Mouse (Mus musculus) CH12.LX (cell line): Measurements from ENCODE around the gene Tnni3.

Source experiments
- BHLHE40 ChIP-seq: IDR thresholded peaks from 2 replicates; pipeline ENCODE4 v1.6.1; 2011; ENCODE audit warnings: mild to moderate bottlenecking, low read depth, low read length, improper control_type of control experiment
- CTCF ChIP-seq, 2 experiments: IDR thresholded peaks in 1 of 2; conservative IDR thresholded peaks in 1 of 2; 2 replicates each; pipeline ENCODE4 v1.5.1; 2011 to 2012; ENCODE audit warnings: low read depth in 2 of 2, low read length in 2 of 2, improper control_type of control experiment in 1 of 2, inconsistent platforms in 1 of 2, mild to moderate bottlenecking in 1 of 2, moderate library complexity in 1 of 2
- E2F4 ChIP-seq: IDR thresholded peaks from 2 replicates; pipeline ENCODE4 v1.6.1; 2011; ENCODE audit warnings: low read depth, low read length, improper control_type of control experiment; ENCODE audit not compliant: insufficient replicate concordance
- EP300 ChIP-seq: IDR thresholded peaks from 2 replicates; pipeline ENCODE4 v1.6.1; 2011; ENCODE audit warnings: low read length, improper control_type of control experiment
- ETS1 ChIP-seq: conservative IDR thresholded peaks from 2 replicates; pipeline ENCODE4 v1.6.1; 2012; ENCODE audit warnings: low read depth, mild to moderate bottlenecking, inconsistent platforms, low read length, improper control_type of control experiment, moderate library complexity
- JUND ChIP-seq: conservative IDR thresholded peaks from 2 replicates; pipeline ENCODE4 v1.6.1; 2011; ENCODE audit warnings: low read depth, low read length, improper control_type of control experiment
- MAX ChIP-seq: IDR thresholded peaks from 2 replicates; pipeline ENCODE4 v1.6.1; 2011; ENCODE audit warnings: low read length, improper control_type of control experiment
- MAZ ChIP-seq: IDR thresholded peaks from 2 replicates; pipeline ENCODE4 v1.6.1; 2012; ENCODE audit warnings: low read depth, mild to moderate bottlenecking, inconsistent platforms, low read length, improper control_type of control experiment, moderate library complexity
- MEF2A ChIP-seq: IDR thresholded peaks from 2 replicates; pipeline ENCODE4 v1.6.1; 2014; ENCODE audit warnings: low read depth, mild to moderate bottlenecking, inconsistent platforms, low read length, improper control_type of control experiment, borderline replicate concordance
- PAX5 ChIP-seq: IDR thresholded peaks from 2 replicates; pipeline ENCODE4 v1.6.1; 2012; ENCODE audit warnings: low read length, inconsistent platforms, mixed read lengths
- POLR2A ChIP-seq: IDR thresholded peaks from 2 replicates; pipeline ENCODE4 v1.6.1; 2011; ENCODE audit warnings: low read depth, mild to moderate bottlenecking, improper control_type of control experiment, low read length
- USF1 ChIP-seq: IDR thresholded peaks from 2 replicates; pipeline ENCODE4 v1.6.1; 2014; ENCODE audit warnings: low read depth, mild to moderate bottlenecking, inconsistent platforms, low read length, improper control_type of control experiment
- ZC3H11A ChIP-seq: IDR thresholded peaks from 2 replicates; pipeline ENCODE4 v1.6.1; 2012; ENCODE audit warnings: low read depth, mild to moderate bottlenecking, inconsistent platforms, low read length, improper control_type of control experiment
- ZNF384 ChIP-seq: IDR thresholded peaks from 2 replicates; pipeline ENCODE4 v1.6.1; 2012; ENCODE audit warnings: low read depth, low read length, improper control_type of control experiment, inconsistent platforms

- TF ChIP-seq ZNF384 (no peak), ZC3H11A (no peak), ETS1 (no peak), CTCF (conservative IDR thresholded peaks at IDR 0.05 in 1 of 2, IDR thresholded peaks at IDR 0.05 in 1 of 2; ENCODE audit: low read depth in 2 of 2, low read length in 2 of 2) (no peak), EP300 (no peak), PAX5 (no peak), BHLHE40 (no peak), POLR2A (no peak), MEF2A (no peak), MAX (no peak), E2F4 (no peak), MAZ (no peak), JUND (no peak), USF1 (no peak)
Measured at GRCm38 (mm10) chr7:4546050-4546449, 22.0 kb upstream of the Tnni3 start.
